Mouse (Mus musculus): ENCODE data around the gene Strn4.

Gene Strn4

GRCm38 (mm10) chr7:16843441-16844171 is 27.9 kb downstream of the Strn4 start:
- DNase-seq: peak; percentile 57

GRCm38 (mm10) chr7:16844696-16845071 is 29.0 kb downstream of the Strn4 start:
- peak; percentile 38 for DNase-seq

GRCm38 (mm10) chr7:16845072-16845819 is 29.6 kb downstream of the Strn4 start:
- peak; percentile 71 for DNase-seq

- no peak for DNase-seq
Observed at GRCm38 (mm10) chr7:16845820-16846167, 30.1 kb downstream of the Strn4 start.

- no peak for DNase-seq
Observed at GRCm38 (mm10) chr7:16846775-16847174, 31.1 kb downstream of the Strn4 start.

GRCm38 (mm10) chr7:16847507-16847906 is 31.8 kb downstream of the Strn4 start:
- DNase-seq: no peak

- peak; percentile 75 for DNase-seq
Observed at GRCm38 (mm10) chr7:16848579-16848978, 32.9 kb downstream of the Strn4 start.

- DNase-seq: no peak
Observed at GRCm38 (mm10) chr7:16851636-16852035, 35.9 kb downstream of the Strn4 start.

GRCm38 (mm10) chr7:16853302-16853831 is 37.7 kb downstream of the Strn4 start:
- DNase-seq: peak; percentile 78

GRCm38 (mm10) chr7:16858336-16858735 is 42.6 kb downstream of the Strn4 start:
- no peak for DNase-seq

- DNase-seq: peak; percentile 66
Observed at GRCm38 (mm10) chr7:16859902-16860651, 44.4 kb downstream of the Strn4 start.

GRCm38 (mm10) chr7:16867488-16867887 is 51.8 kb downstream of the Strn4 start:
- no peak for DNase-seq

- DNase-seq: no peak
Observed at GRCm38 (mm10) chr7:16869497-16869896, 53.8 kb downstream of the Strn4 start.

- no peak for DNase-seq
Observed at GRCm38 (mm10) chr7:16871600-16871999, 55.9 kb downstream of the Strn4 start.

GRCm38 (mm10) chr7:16872478-16872877 is 56.8 kb downstream of the Strn4 start:
- no peak for DNase-seq

GRCm38 (mm10) chr7:16873392-16873791 is 57.7 kb downstream of the Strn4 start:
- no peak for DNase-seq

GRCm38 (mm10) chr7:16874190-16874589 is 58.5 kb downstream of the Strn4 start:
- peak; percentile 89 for DNase-seq

- DNase-seq: peak; percentile 100
Observed at GRCm38 (mm10) chr7:16874756-16875309, 59.1 kb downstream of the Strn4 start.

GRCm38 (mm10) chr7:16875310-16875325 is 59.4 kb downstream of the Strn4 start, which contains the start of gene Dact3:
Gene Dact3, plus strand, starts transcription at chr7:16875317.
- no peak for DNase-seq

GRCm38 (mm10) chr7:16875326-16875725 is 59.6 kb downstream of the Strn4 start:
- no peak for DNase-seq

- no peak for DNase-seq
Observed at GRCm38 (mm10) chr7:16876006-16876405, 60.3 kb downstream of the Strn4 start.

- DNase-seq: peak; percentile 63
Observed at GRCm38 (mm10) chr7:16876608-16877007, 60.9 kb downstream of the Strn4 start.

- no peak for DNase-seq
Observed at GRCm38 (mm10) chr7:16877717-16878116, 62.0 kb downstream of the Strn4 start.

Measured in lung, postnatal 10 days (tissue).